Mouse (Mus musculus) embryonic facial prominence, embryonic 12.5 days (tissue): ENCODE measurements around the gene Thnsl1. TPM values are rescaled to one million over a fixed set of nuclear protein-coding genes. Genes with fewer than 3 reads are reported as not detected.

Source experiments
- ATAC-seq: fragments of 200-750 bp; cut with Nextera tagmentation; 2 replicates; pipeline ENCODE4 v1.8.0; 2017; ENCODE audit not compliant: insufficient number of reproducible peaks, insufficient read depth, low FRiP score, low TSS enrichment
- H3K27ac ChIP-seq: fragments of 300-500 bp; sonication (generic); 2 replicates; pipeline ENCODE4 v1.5.1; 2016; ENCODE audit warnings: mild to moderate bottlenecking
- H3K27me3 ChIP-seq: fragments of 300-500 bp; sonication (generic); 2 replicates; pipeline ENCODE4 v1.6.1; 2016; ENCODE audit warnings: mild to moderate bottlenecking, moderate library complexity
- H3K36me3 ChIP-seq: fragments of 300-500 bp; sonication (generic); 2 replicates; pipeline ENCODE4 v1.6.1; 2016; ENCODE audit warnings: mild to moderate bottlenecking
- H3K4me1 ChIP-seq: fragments of 300-500 bp; sonication (generic); 2 replicates; pipeline ENCODE4 v1.6.1; 2016
- H3K4me2 ChIP-seq: fragments of 300-500 bp; sonication (generic); replicated peaks from 2 replicates; pipeline ENCODE4 v1.6.1; 2016; ENCODE audit warnings: mild to moderate bottlenecking, moderate library complexity
- H3K4me3 ChIP-seq: fragments of 300-500 bp; sonication (generic); 2 replicates; pipeline ENCODE4 v1.5.1; 2016; ENCODE audit warnings: mild to moderate bottlenecking
- H3K9ac ChIP-seq: fragments of 300-500 bp; sonication (generic); 2 replicates; pipeline ENCODE4 v1.6.1; 2016; ENCODE audit warnings: mild to moderate bottlenecking, moderate library complexity
- H3K9me3 ChIP-seq: fragments of 300-500 bp; sonication (generic); 2 replicates; pipeline ENCODE4 v1.6.1; 2016; ENCODE audit warnings: mild to moderate bottlenecking, moderate library complexity
- WGBS: fragments of 180-500 bp; shearing (Covaris S2); methylation state at CpG from one replicate; pipeline ENCODE4 v1.1.7; 2016; 5-methylcytosine and 5-hydroxymethylcytosine counted together
- polyA plus RNA-seq: library from polyadenylated mRNA; unstranded; fragments of >200 nt; fragmentation: Nextera tagmentation; extraction: Ambion mirVana; gene quantifications from 2 replicates; pipeline ENCODE4 v1.2.1, GENCODE M21; 2016

Thnsl1 gene
- polyA plus RNA-seq, 1 experiment from 2014 or later: 9.0 TPM

GRCm38 (mm10) chr2:21205831-21206159 is 271 bp downstream of the Thnsl1 start:
- H3K9me3 ChIP-seq: no peaks in the 10 kb centered on the region
- H3K4me3 ChIP-seq: peak overlapping the region; percentile 60
- H3K27ac ChIP-seq: no peak overlapping the region
- H3K27me3 ChIP-seq: no peaks in the 10 kb centered on the region
- under 1% methylated on average over 19 of the region's 19 CpGs for WGBS
- peak overlapping the region; percentile 56 for H3K9ac ChIP-seq
- peak; percentile 84 for ATAC-seq
- peak overlapping the region; percentile 62 for H3K4me2 ChIP-seq
- H3K36me3 ChIP-seq: no peaks in the 10 kb centered on the region
- H3K4me1 ChIP-seq: no peaks in the 10 kb centered on the region

GRCm38 (mm10) chr2:21206278-21206677 is 754 bp downstream of the Thnsl1 start:
- Histone ChIP-seq H3K27ac (no peak overlapping the region), H3K9ac (peak overlapping the region; percentile 56), H3K36me3 (no peaks in the 10 kb centered on the region), H3K9me3 (no peaks in the 10 kb centered on the region), H3K4me2 (peak overlapping the region; percentile 62), H3K27me3 (no peaks in the 10 kb centered on the region), H3K4me3 (peak overlapping the region; percentile 60), H3K4me1 (no peaks in the 10 kb centered on the region)
- 47% methylated on average over 6 of the region's 6 CpGs for WGBS
- no peak for ATAC-seq

GRCm38 (mm10) chr2:21211361-21211760 is 5.8 kb downstream of the Thnsl1 start:
- no peaks in the 10 kb centered on the region for H3K4me1 ChIP-seq
- no peak overlapping the region for H3K4me2 ChIP-seq
- no peaks in the 10 kb centered on the region for H3K9me3 ChIP-seq
- no peak overlapping the region for H3K9ac ChIP-seq
- no peaks in the 10 kb centered on the region for H3K27me3 ChIP-seq
- H3K4me3 ChIP-seq: no peak overlapping the region
- no peaks in the 10 kb centered on the region for H3K36me3 ChIP-seq
- 81% methylated on average over 6 of the region's 6 CpGs for WGBS
- H3K27ac ChIP-seq: no peak overlapping the region
- no peak for ATAC-seq

GRCm38 (mm10) chr2:21214322-21214721 is 8.8 kb downstream of the Thnsl1 start:
- H3K4me3 ChIP-seq: no peak overlapping the region
- no peaks in the 10 kb centered on the region for H3K9me3 ChIP-seq
- H3K36me3 ChIP-seq: no peaks in the 10 kb centered on the region
- H3K27ac ChIP-seq: no peak overlapping the region
- H3K4me2 ChIP-seq: no peak overlapping the region
- H3K27me3 ChIP-seq: no peaks in the 10 kb centered on the region
- H3K9ac ChIP-seq: no peak overlapping the region
- no peak for ATAC-seq
- H3K4me1 ChIP-seq: no peaks in the 10 kb centered on the region

GRCm38 (mm10) chr2:21215284-21215683 is 9.8 kb downstream of the Thnsl1 start:
- Histone ChIP-seq H3K9ac (no peak overlapping the region), H3K36me3 (no peaks in the 10 kb centered on the region), H3K27me3 (no peaks in the 10 kb centered on the region), H3K4me2 (no peak overlapping the region), H3K9me3 (no peaks in the 10 kb centered on the region), H3K4me1 (no peaks in the 10 kb centered on the region), H3K4me3 (no peak overlapping the region), H3K27ac (no peak overlapping the region)
- 82% methylated on average over 2 of the region's 2 CpGs for WGBS
- no peak for ATAC-seq

- 93% methylated on average over 9 of the region's 9 CpGs for WGBS
- no peak for ATAC-seq
- no peaks in the 10 kb centered on the region for H3K27me3 ChIP-seq
- H3K27ac ChIP-seq: no peak overlapping the region
- H3K9me3 ChIP-seq: no peaks in the 10 kb centered on the region
- no peaks in the 10 kb centered on the region for H3K36me3 ChIP-seq
- H3K9ac ChIP-seq: no peak overlapping the region
- no peak overlapping the region for H3K4me2 ChIP-seq
- H3K4me1 ChIP-seq: no peaks in the 10 kb centered on the region
- no peak overlapping the region for H3K4me3 ChIP-seq
These were observed 17.2 kb downstream of the Thnsl1 start for GRCm38 (mm10) chr2:21222453-21223384.

- Histone ChIP-seq H3K4me2 (no peak overlapping the region), H3K4me3 (no peak overlapping the region)
These were observed 24.8 kb downstream of the Thnsl1 start for GRCm38 (mm10) chr2:21230276-21230675.

GRCm38 (mm10) chr2:21231147-21231546 is 25.6 kb downstream of the Thnsl1 start:
- H3K4me1 ChIP-seq: no peaks in the 10 kb centered on the region
- no peak overlapping the region for H3K4me3 ChIP-seq

More at GRCm38 (mm10) chr2:21230276-21230675, 24.8 kb downstream of the Thnsl1 start:
- Histone ChIP-seq H3K4me1 (no peaks in the 10 kb centered on the region), H3K27ac (no peak overlapping the region), H3K36me3 (no peaks in the 10 kb centered on the region), H3K9ac (no peak overlapping the region), H3K9me3 (no peaks in the 10 kb centered on the region), H3K27me3 (no peaks in the 10 kb centered on the region)
- ATAC-seq: no peak
- 64% methylated on average over 2 of the region's 2 CpGs for WGBS

GRCm38 (mm10) chr2:21234871-21235648 is 29.5 kb downstream of the Thnsl1 start:
- WGBS: 75% methylated on average over 9 of the region's 9 CpGs

More at GRCm38 (mm10) chr2:21231147-21231546, 25.6 kb downstream of the Thnsl1 start:
- no peaks in the 10 kb centered on the region for H3K9me3 ChIP-seq
- no peaks in the 10 kb centered on the region for H3K27me3 ChIP-seq
- no peak overlapping the region for H3K27ac ChIP-seq
- H3K36me3 ChIP-seq: no peaks in the 10 kb centered on the region
- no peak for ATAC-seq
- no peak overlapping the region for H3K4me2 ChIP-seq
- WGBS: 80% methylated on average over 3 of the region's 3 CpGs
- no peak overlapping the region for H3K9ac ChIP-seq

GRCm38 (mm10) chr2:21235844-21236386 is 30.4 kb downstream of the Thnsl1 start:
- Histone ChIP-seq H3K4me1 (no peaks in the 10 kb centered on the region), H3K27ac (no peak overlapping the region), H3K9me3 (no peaks in the 10 kb centered on the region), H3K27me3 (no peaks in the 10 kb centered on the region), H3K4me3 (no peak overlapping the region), H3K4me2 (no peak overlapping the region), H3K9ac (no peak overlapping the region), H3K36me3 (no peaks in the 10 kb centered on the region)
- ATAC-seq: no peak
- 87% methylated on average over 4 of the region's 4 CpGs for WGBS

More at GRCm38 (mm10) chr2:21234871-21235648, 29.5 kb downstream of the Thnsl1 start:
- Histone ChIP-seq H3K9ac (no peak overlapping the region), H3K27ac (no peak overlapping the region), H3K27me3 (no peaks in the 10 kb centered on the region), H3K9me3 (no peaks in the 10 kb centered on the region), H3K4me2 (no peak overlapping the region), H3K4me3 (no peak overlapping the region), H3K4me1 (no peaks in the 10 kb centered on the region), H3K36me3 (no peaks in the 10 kb centered on the region)
- peak; percentile 57 for ATAC-seq

- Histone ChIP-seq H3K36me3 (no peaks in the 10 kb centered on the region), H3K9me3 (no peaks in the 10 kb centered on the region), H3K9ac (no peak overlapping the region), H3K27me3 (no peaks in the 10 kb centered on the region), H3K4me3 (no peak overlapping the region), H3K4me1 (no peaks in the 10 kb centered on the region), H3K4me2 (no peak overlapping the region), H3K27ac (no peak overlapping the region)
- ATAC-seq: no peak
- WGBS: 69% methylated on average over 5 of the region's 5 CpGs
These were observed 31.3 kb downstream of the Thnsl1 start for GRCm38 (mm10) chr2:21236846-21237245.
